Mouse (Mus musculus) testis, adult 2 months (tissue): ENCODE results near the gene Rps6ka5. TPM values are rescaled to one million over a fixed set of nuclear protein-coding genes. Genes with fewer than 3 reads are reported as not detected.

Source experiments
- H3K27ac ChIP-seq: fragments of 200-500 bp; 2 replicates; pipeline ENCODE4 v1.5.1; 2012; ENCODE audit warnings: low read depth, low read length; ENCODE audit not compliant: control insufficient read depth, insufficient read depth
- H3K27me3 ChIP-seq: fragments of 200-500 bp; 2 replicates; pipeline ENCODE4 v1.6.1; 2012; ENCODE audit warnings: mild to moderate bottlenecking, low read length, moderate library complexity; ENCODE audit not compliant: control insufficient read depth, insufficient read depth
- H3K36me3 ChIP-seq: fragments of 200-500 bp; 2 replicates; pipeline ENCODE4 v1.6.1; 2012; ENCODE audit warnings: mild to moderate bottlenecking, low read length; ENCODE audit not compliant: control insufficient read depth, insufficient read depth
- H3K4me1 ChIP-seq: fragments of 200-500 bp; 2 replicates; pipeline ENCODE4 v1.6.1; 2012; ENCODE audit warnings: low read length; ENCODE audit not compliant: control insufficient read depth, insufficient read depth
- H3K4me3 ChIP-seq: fragments of 200-500 bp; 2 replicates; pipeline ENCODE4 v1.5.1; 2012; ENCODE audit warnings: low read depth, mild to moderate bottlenecking, low read length, moderate library complexity, mixed read lengths; ENCODE audit not compliant: control insufficient read depth
- CTCF ChIP-seq: fragments of 200-500 bp; IDR thresholded peaks from 2 replicates; pipeline ENCODE4 v1.5.1; 2012; ENCODE audit warnings: low read depth, mild to moderate bottlenecking, inconsistent platforms, low read length, moderate library complexity; ENCODE audit not compliant: control insufficient read depth, insufficient read depth, insufficient replicate concordance
- POLR2A ChIP-seq: fragments of 200-500 bp; IDR thresholded peaks from 2 replicates; pipeline ENCODE4 v1.6.1; 2012; ENCODE audit warnings: low read depth, mild to moderate bottlenecking, inconsistent platforms, low read length, moderate library complexity; ENCODE audit not compliant: control insufficient read depth
- polyA plus RNA-seq: library from polyadenylated mRNA; depleted of rRNA; stranded (reverse); fragments of >200 nt; gene quantifications from 2 replicates; pipeline ENCODE4 v1.2.3, GENCODE M21; 2012; rRNA removed

Rps6ka5 gene
- polyA plus RNA-seq, 1 experiment: 4.1 TPM

GRCm38 (mm10) chr12:100501261-100501660 lies 225.5 kb downstream of the Rps6ka5 start:
- Histone ChIP-seq H3K27me3 (no peaks in the 10 kb centered on the region), H3K36me3 (no peaks in the 10 kb centered on the region), H3K4me3 (no peak overlapping the region), H3K4me1 (no peaks in the 10 kb centered on the region), H3K27ac (no peak overlapping the region)
- TF ChIP-seq POLR2A: no peak
- no peak for TF ChIP-seq CTCF

- TF ChIP-seq POLR2A (no peak), CTCF (no peak)
- H3K4me3 ChIP-seq: peak overlapping the region; percentile 42
- H3K27me3 ChIP-seq: no peaks in the 10 kb centered on the region
- no peaks in the 10 kb centered on the region for H3K36me3 ChIP-seq
- no peak overlapping the region for H3K27ac ChIP-seq
- no peaks in the 10 kb centered on the region for H3K4me1 ChIP-seq
Observed at GRCm38 (mm10) chr12:100499469-100499868, 227.3 kb downstream of the Rps6ka5 start.

Other genes starting within 250 kb of the Rps6ka5 start
- gene Ttc7b, start 206.2 kb downstream of the Rps6ka5 start, polyA plus RNA-seq: 7.1 and 7.5 TPM in 2 replicates
- gene Dglucy, start 52.1 kb upstream of the Rps6ka5 start, polyA plus RNA-seq: 1.0 and 1.1 TPM in 2 replicates
- 2.9 and 3.1 TPM in 2 replicates for gene Gpr68, start 181.2 kb upstream of the Rps6ka5 start, polyA plus RNA-seq